Mouse (Mus musculus) bone marrow macrophage, adult 2 months (primary cell): ENCODE measurements around the gene Vwa8. TPM values are rescaled to one million over a fixed set of nuclear protein-coding genes. Genes with fewer than 3 reads are reported as not detected.
A peak's percentile ranks its signal among the peaks of the same experiment; 100 is the strongest.

Experiments used
- H3K27ac ChIP-seq: 2 replicates; pipeline ENCODE4 v1.5.1; 2012; ENCODE audit warnings: low read depth, low read length; ENCODE audit not compliant: insufficient read depth
- H3K4me1 ChIP-seq: 2 replicates; pipeline ENCODE4 v1.6.1; 2012; ENCODE audit warnings: low read length; ENCODE audit not compliant: control insufficient read depth, insufficient read depth
- H3K4me3 ChIP-seq: 2 replicates; pipeline ENCODE4 v1.5.1; 2012; ENCODE audit warnings: mild to moderate bottlenecking, low read length, moderate library complexity; ENCODE audit not compliant: insufficient read depth
- CTCF ChIP-seq: IDR thresholded peaks from 2 replicates; pipeline ENCODE4 v1.5.1; 2012; ENCODE audit warnings: low read depth, mild to moderate bottlenecking, low read length, moderate library complexity
- POLR2A ChIP-seq: IDR thresholded peaks from 2 replicates; pipeline ENCODE4 v1.6.1; 2012; ENCODE audit warnings: mild to moderate bottlenecking, low read depth, low read length, borderline replicate concordance
- polyA plus RNA-seq: library from polyadenylated mRNA; stranded (reverse); fragments of >200 nt; gene quantifications from 2 replicates; pipeline ENCODE4 v1.2.4, GENCODE M21; 2012; ENCODE audit not compliant: missing spikeins, insufficient read depth, insufficient read length

Gene Vwa8
- polyA plus RNA-seq, 1 experiment, result 19.3 TPM

DNA sequence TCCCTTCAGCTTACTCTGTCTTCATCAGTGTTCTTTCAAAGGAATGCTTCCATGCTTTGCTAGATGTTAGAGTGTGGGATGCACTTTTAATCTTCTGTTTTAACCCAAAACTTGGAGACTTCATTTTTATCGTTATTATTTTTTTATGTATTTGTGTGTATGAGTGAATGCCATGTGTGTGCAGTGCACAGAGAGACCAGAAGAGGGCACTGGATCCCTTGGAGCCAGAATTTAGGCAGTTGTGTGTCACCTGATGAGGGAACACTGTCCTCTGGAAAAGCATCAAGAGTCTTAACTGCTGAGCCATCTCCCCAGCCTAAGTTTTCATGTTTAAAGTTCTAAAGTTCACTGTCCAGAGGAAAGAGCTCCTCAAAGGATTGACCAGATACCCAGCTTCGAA lies 316.1 kb downstream of the Vwa8 start:
- Histone ChIP-seq H3K4me1 (no peaks in the 10 kb centered on the region), H3K27ac (no peak overlapping the region), H3K4me3 (no peak overlapping the region)
- TF ChIP-seq POLR2A (no peak), CTCF (peak; percentile 9; the same call in 1 of the 2 replicates)

DNA sequence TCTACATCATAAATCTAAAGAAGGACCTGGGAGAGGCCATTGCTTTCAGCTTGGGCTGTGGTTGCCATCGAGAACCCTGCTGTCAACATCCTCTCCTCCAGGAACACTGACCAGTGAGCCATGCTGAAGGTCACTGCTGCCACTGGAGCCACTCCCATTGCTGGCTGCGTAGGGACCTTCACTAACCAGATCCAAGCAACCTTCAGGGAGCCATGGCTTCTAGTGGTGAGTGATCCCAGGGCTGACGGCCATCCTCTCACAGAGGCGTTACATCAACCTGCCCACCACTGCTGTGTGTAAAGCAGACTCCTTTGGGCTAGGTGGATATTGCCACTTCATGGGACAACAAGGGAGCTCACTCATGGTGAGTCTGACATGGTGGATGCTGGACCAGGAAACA lies 325.7 kb downstream of the Vwa8 start:
- TF ChIP-seq POLR2A, result no peak
- no peak for TF ChIP-seq CTCF
- no peaks in the 10 kb centered on the region for H3K4me1 ChIP-seq
- no peak overlapping the region for H3K4me3 ChIP-seq
- no peak overlapping the region for H3K27ac ChIP-seq

- H3K4me1 ChIP-seq, result peaks cover 29% of the 10 kb centered on the region
Measured at GRCm38 (mm10) chr14:79177754-79178153, 328.9 kb downstream of the Vwa8 start.

GRCm38 (mm10) chr14:79178247-79178646 lies 329.4 kb downstream of the Vwa8 start:
- peaks cover 29% of the 10 kb centered on the region for H3K4me1 ChIP-seq
- H3K4me3 ChIP-seq, result no peak overlapping the region
- H3K27ac ChIP-seq, result no peak overlapping the region
- TF ChIP-seq CTCF, result no peak
- no peak for TF ChIP-seq POLR2A

More at GRCm38 (mm10) chr14:79177754-79178153, 328.9 kb downstream of the Vwa8 start:
- TF ChIP-seq CTCF (no peak), POLR2A (no peak)
- H3K4me3 ChIP-seq, result no peak overlapping the region
- H3K27ac ChIP-seq, result no peak overlapping the region

DNA sequence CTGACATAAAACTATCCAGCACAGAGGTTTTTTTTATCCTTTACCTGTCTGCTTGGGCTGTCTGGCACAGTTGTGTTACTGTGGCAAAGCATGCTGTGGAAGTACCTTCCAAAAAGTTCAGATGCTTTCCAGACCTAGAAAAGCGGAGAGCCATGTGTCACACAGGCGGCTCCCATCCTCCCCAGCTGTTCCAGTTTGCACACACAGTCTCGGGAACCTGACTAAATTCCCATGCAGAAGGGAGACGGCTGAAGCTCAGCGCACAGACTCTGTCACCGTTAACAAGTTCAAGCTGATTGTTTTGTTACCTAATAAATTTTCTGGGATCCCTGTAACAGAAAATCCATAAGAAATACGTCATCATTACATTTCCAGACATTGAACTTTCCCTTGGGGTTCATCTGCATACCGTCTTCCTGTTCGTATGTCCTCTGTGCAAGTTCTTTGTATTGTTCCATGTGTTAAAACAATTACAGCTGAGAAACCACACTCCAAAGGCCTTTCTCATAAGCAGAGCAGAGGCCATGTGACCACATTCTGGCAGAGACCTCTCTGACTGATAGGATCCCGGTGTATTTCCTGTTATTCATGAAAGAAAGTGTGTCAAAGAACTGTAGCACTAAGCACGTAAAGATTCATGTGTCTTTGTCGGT lies 331.4 kb downstream of the Vwa8 start:
- TF ChIP-seq CTCF (no peak), POLR2A (no peak)
- peaks cover 32% of the 10 kb centered on the region for H3K4me1 ChIP-seq
- H3K27ac ChIP-seq, result no peak overlapping the region

DNA sequence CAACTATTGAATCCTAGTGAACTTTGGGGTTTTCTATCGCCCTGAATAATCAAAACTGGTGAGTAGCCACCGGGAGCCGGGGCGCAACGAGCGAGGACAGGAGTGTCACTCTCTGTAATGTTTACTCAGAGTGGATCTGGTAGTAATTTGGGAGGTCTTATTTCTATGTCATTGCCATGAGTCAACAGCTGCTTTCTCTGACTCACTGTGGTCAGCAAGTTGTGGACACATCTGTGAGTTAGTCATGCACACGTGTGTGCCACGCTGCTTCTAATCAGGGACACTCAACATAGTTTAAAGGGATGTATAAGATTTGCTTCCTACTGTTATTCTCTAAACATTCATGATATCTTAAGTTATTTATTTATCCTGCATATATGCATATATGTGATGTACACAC lies 332.9 kb downstream of the Vwa8 start:
- Histone ChIP-seq H3K27ac (peak overlapping the region; percentile 60), H3K4me3 (no peak overlapping the region), H3K4me1 (peaks cover 32% of the 10 kb centered on the region)
- TF ChIP-seq CTCF (no peak), POLR2A (no peak)

More for the DNA sequence above, 331.4 kb downstream of the Vwa8 start:
- no peak overlapping the region for H3K4me3 ChIP-seq

- TF ChIP-seq POLR2A (no peak), CTCF (no peak)
- H3K27ac ChIP-seq, result no peak overlapping the region
- H3K4me3 ChIP-seq, result no peak overlapping the region
- H3K4me1 ChIP-seq, result peaks cover 32% of the 10 kb centered on the region
Measured at GRCm38 (mm10) chr14:79182801-79183200, 333.9 kb downstream of the Vwa8 start.

DNA sequence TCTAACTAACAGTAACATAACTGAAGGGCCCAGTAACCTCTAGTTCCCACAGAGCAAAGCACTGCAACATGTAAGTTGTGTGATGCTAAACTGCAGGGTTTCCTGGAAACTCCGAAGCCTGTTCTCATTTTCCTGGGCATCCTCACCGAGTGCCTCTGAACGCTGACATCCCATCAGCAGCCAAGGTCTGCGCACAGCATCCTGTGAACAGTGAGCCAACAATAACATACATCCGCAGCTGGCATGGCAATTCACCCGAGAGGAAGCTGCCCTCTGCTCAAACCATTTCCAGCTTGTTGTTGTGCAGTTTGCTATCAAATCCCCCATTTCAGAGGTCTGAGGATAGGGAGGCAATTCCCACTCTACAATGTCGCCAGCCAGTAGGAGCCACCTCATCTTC lies 334.4 kb downstream of the Vwa8 start:
- H3K4me1 ChIP-seq, result peaks cover 32% of the 10 kb centered on the region
- no peak overlapping the region for H3K27ac ChIP-seq
- TF ChIP-seq POLR2A (no peak), CTCF (no peak)
- H3K4me3 ChIP-seq, result no peak overlapping the region

DNA sequence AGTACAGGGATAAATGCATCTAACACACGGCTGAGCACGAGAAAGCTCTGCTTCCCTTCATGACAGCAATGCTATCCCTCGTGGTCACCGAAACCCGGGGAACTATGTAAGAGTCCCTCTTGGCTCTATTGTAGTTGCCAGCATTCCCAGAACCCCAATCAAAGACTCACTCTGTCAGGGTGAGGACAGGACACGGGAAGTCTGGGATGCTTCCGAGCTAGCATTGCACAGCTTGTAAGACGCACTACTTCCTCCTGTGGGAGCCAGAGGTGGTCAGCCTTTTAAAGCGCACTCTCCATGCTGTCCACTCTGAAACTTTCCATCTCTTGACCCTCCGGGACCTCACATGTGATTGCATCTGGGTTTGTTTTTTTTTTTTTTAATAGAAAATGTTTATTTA lies 335.2 kb downstream of the Vwa8 start:
- no peak overlapping the region for H3K4me3 ChIP-seq
- TF ChIP-seq POLR2A (no peak), CTCF (no peak)
- H3K4me1 ChIP-seq, result peaks cover 32% of the 10 kb centered on the region
- H3K27ac ChIP-seq, result no peak overlapping the region

DNA sequence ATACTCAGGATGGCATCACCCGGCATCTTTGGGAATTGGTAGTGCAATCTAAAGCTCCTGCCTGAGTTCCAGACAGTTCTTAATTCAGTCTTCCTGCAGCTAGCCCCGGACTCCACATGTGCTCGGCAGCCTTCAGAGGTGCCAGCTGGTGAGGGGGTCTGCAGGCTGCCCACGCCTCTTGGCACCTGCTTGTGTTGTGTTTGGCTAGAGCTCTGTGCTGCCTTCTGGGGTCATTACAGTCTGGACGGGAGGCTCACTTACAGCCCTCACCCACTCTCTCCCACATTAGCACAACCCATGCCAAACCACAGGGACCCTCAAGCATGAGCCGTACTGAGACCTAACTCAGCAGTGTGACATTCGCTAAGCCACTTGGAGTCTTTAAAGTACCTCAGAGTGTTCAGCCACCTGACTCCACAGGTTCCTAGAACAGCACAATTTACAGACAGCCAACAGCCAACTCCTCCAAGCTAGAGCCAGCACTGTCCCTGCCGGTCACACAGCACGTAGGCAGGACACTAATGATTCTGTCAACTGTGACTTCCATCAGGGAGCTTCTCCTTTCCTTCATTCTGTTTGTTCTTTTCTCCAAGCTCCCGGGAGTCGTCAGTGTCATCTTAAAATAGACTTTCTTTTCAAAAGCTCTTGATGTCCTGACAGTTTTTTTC lies 336.3 kb downstream of the Vwa8 start:
- H3K4me3 ChIP-seq, result no peak overlapping the region
- no peak for TF ChIP-seq CTCF
- no peak for TF ChIP-seq POLR2A
- H3K27ac ChIP-seq, result no peak overlapping the region
- H3K4me1 ChIP-seq, result peaks cover 27% of the 10 kb centered on the region
